Mouse (Mus musculus): Measurements from ENCODE around the gene Sectm1a. TPM values are rescaled to one million over a fixed set of nuclear protein-coding genes. Genes with fewer than 3 reads are reported as not detected.
A peak's percentile ranks its signal among the peaks of the same experiment; 100 is the strongest.
"Not testable (repeated sequence)": the region's sequence is repeated elsewhere in the genome, so short reads cannot be mapped to it uniquely, and the experiment has no call there.

Gene Sectm1a
- total RNA-seq (2021): not detected

DNA sequence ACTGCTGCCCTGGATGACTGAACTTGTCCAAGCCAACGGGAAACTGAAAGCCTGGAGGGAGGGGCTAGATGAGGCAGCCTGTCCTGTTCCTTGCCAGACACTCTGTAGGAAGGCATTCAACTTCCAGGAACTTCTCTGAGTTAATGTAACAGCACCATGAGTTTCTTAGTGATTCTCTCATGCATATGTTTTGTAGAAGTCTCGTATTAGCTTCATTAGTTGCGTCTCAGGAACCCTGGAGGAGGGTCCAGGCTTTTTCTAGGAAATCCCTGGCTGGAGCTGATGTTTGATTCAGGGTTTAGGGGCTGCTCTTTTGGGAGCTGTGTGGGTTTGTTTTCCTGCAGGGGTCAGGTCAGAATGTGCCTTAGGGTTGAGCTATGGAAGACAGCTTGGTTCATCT, at the start of gene Sectm1a:
Sectm1a (minus strand) TSS at position 101 of the 400 bp plus-strand sequence.
- intact Hi-C loops (cut with DNase I): no loop called here
- no peak for DNase-seq (ENCODE audit: extremely low spot score in 1 of 2, low spot score in 2 of 2)

DNA sequence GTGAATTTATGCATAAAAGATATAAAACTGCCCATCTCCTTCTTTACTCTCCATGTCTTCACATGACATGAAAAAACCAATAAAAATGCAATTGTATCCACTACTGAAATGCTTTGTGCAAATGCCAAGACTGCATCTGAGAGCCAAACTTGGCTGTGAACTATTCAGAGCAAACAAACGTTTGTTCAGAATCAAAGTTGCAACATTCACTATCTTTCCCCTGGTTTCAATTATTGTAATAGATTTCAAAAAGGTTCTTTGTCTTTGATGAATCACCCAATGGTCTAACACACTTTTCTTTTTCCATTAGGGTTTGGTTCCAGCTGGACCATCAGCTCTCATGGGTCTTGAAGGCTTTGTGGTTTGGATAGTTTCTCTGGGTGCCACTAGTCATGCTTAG, 48.6 kb upstream of the Sectm1a start:
- no peak for DNase-seq (ENCODE audit: extremely low spot score in 1 of 2, low spot score in 2 of 2)
- intact Hi-C loops (cut with DNase I): no loop called here

DNA sequence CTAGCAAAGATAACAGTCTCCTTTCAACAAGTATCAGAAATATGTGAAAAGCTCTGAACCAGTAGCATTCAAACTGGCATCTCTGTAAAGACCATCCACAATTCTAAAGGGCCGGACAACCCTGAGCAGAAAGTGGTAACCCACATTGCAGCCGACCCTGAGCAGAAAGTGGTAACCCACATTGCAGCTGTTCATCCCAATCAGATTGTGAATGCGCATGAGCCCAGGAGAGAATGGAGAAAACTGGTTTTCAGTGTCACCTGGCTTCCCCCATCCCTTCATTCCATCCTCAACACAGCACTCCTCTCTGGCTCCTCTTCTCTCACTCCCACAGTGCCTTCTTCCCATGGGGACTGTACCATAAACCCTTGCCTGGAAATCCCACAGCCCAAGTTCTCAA, 46.4 kb upstream of the Sectm1a start:
- DNase-seq (ENCODE audit: extremely low spot score in 1 of 2, low spot score in 2 of 2): no peak
- intact Hi-C loops (cut with DNase I): no loop called here

DNA sequence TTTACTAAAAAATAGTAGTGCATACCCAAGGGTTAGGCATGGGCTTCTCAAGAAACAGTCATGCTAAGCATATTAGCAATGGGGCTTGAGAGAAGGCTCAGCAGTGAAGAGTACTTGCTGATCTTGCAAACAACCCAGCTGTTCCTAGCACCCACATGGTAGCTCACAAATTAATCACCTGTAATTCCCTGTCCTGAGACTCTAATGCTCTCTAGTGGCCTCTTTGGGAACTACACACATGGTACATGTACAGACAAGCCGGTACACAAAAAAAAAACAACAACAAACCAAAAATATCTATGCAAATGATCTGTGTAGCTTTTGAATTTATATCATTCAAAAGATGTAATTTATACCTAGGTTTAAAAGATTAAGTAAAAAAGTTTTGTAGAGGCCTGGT, 45.4 kb upstream of the Sectm1a start:
- DNase-seq (ENCODE audit: extremely low spot score in 1 of 2, low spot score in 2 of 2): no peak
- intact Hi-C loops (cut with DNase I): no loop called here

DNA sequence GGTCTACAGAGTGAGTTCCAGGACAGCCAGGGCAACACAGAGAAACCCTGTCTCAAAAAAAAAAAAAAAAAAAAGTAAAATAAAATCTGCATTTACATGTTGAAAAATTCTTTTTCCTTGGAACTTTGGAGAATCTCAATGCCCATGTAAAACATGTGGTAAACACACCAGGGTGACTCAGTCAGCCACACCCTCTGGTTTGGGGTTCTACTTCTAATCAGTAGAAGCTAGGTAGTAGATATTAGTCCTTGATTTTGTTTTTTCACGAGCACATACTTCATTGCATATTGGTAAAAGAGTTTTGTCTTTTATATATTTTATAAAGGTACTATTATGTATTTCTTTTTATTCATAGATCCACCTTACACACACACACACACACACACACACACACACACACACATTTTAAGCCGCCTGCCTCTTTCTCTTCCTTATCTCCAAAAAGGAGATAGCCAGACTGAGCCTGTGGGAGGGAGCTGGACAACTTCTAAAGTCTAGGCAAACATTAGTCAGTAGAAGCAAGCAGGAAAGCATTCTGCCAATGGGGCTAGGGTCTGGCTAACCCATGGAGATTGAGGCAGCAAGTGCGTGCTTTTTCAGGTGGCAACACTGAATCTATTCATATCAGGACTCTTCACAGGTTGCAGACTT, 44.6 kb upstream of the Sectm1a start:
- intact Hi-C loops (cut with DNase I): no loop called here
- DNase-seq (ENCODE audit: extremely low spot score in 1 of 2, low spot score in 2 of 2): no peak

DNA sequence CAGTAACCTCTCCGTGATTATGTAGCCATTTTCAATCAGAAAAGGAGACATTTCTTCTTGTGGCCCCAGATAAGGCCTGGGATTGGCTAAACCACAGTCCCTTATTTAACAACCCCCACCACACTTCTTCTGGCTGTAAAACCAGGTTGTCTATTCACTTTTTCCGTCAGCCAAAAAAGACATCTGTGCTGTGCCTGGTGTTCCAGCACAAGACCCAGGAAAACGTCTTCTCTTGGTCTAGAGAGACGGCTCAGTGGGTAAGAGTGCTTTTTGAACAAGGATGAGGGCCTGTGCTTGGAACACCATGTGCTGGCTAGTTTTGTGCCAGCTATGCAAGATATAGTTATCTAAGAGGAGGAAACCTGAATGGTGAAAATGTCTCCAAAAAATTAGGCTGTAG, 42.4 kb upstream of the Sectm1a start:
- intact Hi-C loops (cut with DNase I): no loop called here
- peak in 1 of 2 experiments; percentile 7 for DNase-seq (ENCODE audit: extremely low spot score in 1 of 2, low spot score in 2 of 2)

DNA sequence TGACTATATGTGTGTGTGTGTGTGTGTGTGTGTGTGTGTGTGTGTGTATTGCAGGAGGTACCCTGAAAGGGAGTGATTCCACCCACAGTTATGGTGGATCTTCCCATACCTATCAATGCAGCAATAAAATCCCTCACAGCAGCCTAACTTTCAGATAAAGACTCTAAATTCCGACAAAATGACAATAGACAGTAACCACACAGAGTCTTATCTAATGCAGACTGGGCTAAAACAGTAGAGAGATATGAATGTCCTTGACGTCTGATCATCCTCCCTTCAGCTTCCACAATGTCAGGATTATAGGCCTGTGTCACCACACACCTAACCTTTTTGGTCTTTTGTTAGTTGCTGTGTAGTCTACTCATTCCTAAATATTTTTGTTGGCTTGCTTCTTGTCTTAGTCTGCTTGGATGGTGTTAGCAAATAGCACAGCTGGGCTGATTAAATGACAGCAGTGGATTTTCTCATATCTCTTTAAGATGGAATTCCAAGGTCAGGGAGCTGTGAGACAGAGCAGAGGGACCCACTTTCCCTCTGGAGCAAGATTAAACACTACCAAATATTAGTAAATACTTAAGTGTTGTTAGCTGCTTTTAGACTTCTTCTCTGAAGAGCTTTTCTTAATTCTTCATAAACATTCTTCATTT, 41.1 kb upstream of the Sectm1a start:
- intact Hi-C loops (cut with DNase I): no loop called here

DNA sequence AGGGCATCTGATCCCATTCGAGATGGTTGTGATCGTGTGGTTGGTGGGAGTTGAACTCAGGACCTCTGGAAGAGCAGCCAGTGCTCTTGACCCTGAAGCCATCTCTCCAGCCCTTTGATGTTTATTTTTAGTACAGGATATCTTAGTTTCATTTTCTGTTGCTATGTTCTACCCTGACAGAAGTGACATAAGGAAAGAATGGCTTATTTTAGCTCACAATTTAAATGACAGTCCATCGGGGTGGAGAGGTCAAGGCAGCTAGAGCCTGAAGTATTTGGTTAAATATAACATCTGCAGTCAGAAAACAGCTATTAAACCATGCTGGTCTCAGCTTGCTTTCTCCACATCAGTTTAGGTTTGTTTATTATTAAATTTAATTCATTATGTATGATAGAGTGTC, 40.1 kb upstream of the Sectm1a start:
- intact Hi-C loops (cut with DNase I): no loop called here

More for the DNA sequence above, 41.1 kb upstream of the Sectm1a start:
- no peak for DNase-seq (ENCODE audit: extremely low spot score in 1 of 2, low spot score in 2 of 2)

DNA sequence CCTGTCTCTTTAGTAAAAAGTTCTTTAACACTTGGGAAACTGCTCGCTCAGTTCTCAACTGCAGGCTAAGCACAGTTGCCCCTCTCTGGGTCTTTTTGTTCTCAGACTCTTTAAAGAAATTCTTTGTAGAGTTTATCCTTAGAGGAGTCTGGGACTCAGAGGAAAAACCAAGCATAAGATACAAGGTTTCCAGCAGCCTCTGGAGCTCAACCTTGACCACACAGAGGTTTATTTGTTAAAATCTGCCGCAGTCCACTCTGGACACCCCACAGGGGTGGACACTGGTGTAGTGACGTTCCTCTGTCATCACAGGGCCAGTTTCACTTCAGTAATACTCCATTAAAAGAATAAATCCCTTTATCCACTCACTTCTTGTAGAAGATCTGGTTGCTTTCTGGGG, 37.6 kb upstream of the Sectm1a start, which contains the start of gene Tex19.2:
Tex19.2 (minus strand) TSS at position 101 of the 400 bp plus-strand sequence.
- intact Hi-C loops (cut with DNase I): no loop called here
- DNase-seq (ENCODE audit: extremely low spot score in 1 of 2, low spot score in 2 of 2): no peak

More for the DNA sequence above, 40.1 kb upstream of the Sectm1a start:
- DNase-seq (ENCODE audit: extremely low spot score in 1 of 2, low spot score in 2 of 2): no peak

DNA sequence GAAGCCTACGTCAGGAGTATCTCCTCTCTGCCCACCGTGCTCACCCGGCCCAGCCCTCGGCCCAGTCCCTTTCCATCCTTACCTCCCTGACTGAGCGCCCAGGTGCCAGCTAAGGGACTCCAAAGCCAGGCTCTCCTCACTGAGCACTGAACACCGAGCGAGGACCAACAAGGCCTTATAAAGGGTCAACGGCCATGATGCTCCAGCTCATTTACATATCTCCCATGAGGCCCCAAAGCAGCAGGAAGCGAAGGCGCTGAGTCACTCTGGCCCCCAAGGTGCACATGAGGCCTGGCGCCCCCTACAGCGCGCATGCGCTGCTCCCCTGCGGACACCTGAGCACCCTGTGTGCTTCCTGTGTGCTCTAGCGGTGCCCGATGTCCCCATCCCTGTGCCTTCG, 37.1 kb upstream of the Sectm1a start:
- no peak for DNase-seq (ENCODE audit: extremely low spot score in 1 of 2, low spot score in 2 of 2)
- intact Hi-C loops (cut with DNase I): no loop called here

DNA sequence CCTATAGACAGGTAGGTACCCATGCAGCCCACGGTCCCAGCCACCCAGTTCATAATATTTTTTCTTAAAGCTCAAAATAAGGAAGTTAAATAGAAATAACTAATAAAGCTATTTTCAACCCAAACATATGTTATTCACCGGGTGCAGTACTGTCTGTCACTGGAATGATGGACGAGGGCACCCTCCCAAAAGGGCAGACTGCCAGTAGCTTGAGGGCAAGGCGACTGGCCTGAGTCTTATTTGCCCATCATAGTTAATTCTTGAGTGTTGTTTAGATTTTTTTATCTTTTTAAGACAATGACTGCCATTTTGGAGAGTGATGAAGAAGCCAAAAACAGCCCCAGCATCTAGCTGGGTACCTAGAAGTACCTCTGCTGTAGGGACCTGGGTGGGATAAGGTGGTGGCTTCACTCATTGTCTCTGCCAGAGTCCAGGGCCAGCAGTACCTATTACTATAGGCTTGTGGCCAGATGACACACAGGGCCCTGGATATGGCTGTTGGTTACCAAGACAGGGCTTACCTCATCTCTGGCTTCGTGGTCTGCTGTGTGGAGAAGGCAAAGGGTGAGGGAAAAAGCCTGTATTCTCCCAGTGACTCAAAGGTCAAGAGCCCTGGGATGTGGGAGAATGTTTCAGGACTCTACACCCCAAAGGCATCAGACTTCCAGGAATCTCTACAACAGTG, 31.2 kb upstream of the Sectm1a start:
- intact Hi-C loops (cut with DNase I): no loop called here
- DNase-seq (ENCODE audit: extremely low spot score in 1 of 2, low spot score in 2 of 2): no peak

DNA sequence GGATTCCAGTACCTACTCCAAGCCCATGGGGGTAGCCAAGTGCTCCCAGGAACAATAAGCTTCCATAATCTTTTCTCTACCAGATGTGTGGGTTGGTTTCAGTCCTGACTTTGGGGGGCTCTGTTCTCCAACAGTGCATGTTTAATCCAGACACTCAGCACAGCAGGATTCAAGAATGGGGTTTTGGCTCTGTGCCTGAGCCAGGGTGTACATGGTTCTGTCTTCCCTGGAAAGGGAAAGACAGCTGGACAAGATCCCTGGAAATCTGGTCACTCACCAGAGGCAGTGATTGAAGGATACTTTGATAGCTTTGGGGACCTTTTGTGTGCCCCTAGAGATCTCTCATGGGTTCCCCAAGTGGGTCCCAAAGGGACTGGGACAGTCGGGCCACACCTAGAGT, 30.6 kb upstream of the Sectm1a start:
- DNase-seq (ENCODE audit: extremely low spot score in 1 of 2, low spot score in 2 of 2): no peak
- intact Hi-C loops (cut with DNase I): no loop called here

DNA sequence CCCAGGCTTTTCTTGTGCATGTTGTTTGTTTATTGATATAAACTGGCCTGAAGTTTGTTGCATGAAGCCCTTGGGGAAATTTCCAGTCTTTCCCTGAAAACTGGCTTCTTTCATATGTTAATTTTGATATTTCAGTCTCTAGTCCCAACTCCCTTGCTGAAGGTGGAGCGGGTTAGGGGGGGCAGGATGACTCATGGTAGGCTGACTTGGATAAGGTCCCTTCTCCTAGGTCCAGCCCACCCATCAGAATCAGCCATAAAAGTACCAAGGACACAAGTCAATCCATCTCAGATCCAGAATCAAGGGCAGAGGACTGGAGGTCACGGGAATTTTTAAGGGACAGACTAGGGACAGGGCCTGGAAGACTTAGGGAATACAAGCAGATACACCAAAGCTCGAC, 30.0 kb upstream of the Sectm1a start:
- no peak for DNase-seq (ENCODE audit: extremely low spot score in 1 of 2, low spot score in 2 of 2)
- intact Hi-C loops (cut with DNase I): no loop called here

DNA sequence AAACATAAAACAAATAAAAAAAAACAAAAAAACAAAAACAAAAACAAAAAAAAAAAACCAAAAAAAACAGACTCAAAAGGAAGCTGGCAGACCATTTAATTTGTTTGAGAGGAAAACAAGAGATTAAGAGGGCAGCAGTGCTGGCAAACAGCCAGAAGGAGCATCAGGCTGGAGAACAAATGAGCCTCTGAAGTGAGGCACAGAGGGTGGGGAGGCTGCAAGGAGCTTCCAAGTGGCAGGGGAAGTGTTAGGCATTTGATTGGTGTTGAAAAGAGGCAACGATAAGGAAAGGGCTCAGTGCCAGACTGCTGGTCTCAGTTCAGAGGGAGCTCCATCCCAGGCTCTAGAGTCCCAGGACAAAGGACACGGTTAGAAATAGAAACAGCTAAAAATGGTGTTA, 29.0 kb upstream of the Sectm1a start:
- peak; percentile 36 to 60 for DNase-seq (ENCODE audit: extremely low spot score in 1 of 2, low spot score in 2 of 2)
- intact Hi-C loops (cut with DNase I): no loop called here

DNA sequence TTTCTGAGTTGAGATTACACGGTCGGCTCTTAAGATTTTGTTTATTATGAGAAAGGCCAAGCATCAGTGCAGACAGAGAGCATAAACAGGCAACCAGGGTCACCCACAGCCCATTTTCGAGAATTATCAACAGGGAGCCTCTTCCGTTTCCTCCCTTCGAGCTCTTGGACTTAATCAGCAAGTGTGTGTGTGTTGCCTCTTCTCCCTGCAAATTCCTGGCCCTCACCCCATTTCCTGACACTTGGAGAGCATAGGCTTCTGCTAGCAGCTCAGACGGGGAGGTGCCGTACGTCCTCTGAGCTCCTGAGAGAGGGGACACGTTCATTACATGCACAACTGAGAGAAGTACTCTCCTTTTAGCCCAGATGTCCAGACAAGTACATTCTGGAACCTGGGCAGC, 27.0 kb upstream of the Sectm1a start:
- peak in 1 of 2 experiments; percentile 45 for DNase-seq (ENCODE audit: extremely low spot score in 1 of 2, low spot score in 2 of 2)
- intact Hi-C loops (cut with DNase I): no loop called here

DNA sequence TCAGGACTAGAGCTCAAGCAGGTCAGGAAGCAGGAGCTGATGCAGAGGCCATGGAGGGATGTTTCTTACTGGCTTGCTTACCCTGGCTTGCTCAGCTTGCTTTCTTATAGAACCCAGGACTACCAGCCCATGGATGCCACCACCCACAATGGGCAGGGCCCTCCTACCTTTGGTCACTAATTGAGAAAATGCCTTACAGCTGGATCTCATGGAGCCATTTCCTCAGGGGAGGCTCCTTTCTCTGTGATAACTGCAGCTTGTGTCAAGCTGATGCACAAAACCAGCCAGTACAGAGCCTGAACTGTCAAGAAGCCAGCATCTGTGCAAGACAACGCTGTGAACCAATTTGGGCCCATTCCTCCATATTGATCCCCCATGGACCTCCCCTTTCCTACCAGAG, 26.2 kb upstream of the Sectm1a start:
- DNase-seq (ENCODE audit: extremely low spot score in 1 of 2, low spot score in 2 of 2); intact Hi-C loops (cut with DNase I): not testable (repeated sequence)

DNA sequence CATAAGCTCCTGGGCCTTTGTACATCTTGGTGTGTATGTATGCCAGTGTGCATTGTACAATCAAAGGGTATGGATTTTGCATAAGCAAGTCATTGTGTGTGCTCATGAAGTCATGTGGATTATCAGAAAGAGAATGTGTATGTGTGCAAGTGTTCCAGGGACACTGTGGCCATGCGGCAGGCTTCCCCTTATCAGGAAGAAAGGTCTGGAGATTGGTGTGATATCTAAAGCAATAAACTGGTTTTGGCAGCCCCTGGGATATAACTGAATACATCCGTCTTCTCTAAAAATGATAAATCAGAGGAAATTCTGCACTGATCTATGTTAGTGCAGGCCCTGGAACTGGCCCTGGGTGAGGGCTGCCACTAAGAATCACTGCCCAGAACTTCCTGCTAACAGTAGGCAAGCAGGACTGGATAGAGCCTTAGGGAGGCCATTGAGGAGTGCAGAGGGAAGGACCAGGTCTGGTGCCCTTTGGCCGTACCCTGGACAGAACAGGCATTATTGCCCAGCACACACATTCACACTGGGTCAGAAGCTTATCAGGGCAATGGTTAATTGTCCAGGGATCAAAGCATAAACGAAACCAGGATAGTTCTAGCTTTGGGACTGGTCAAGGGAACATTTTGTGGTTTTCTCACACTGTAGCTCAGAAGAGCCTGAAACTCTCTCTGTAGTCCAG, 20.2 kb upstream of the Sectm1a start:
- DNase-seq (ENCODE audit: extremely low spot score in 1 of 2, low spot score in 2 of 2): no peak
- intact Hi-C loops (cut with DNase I): no loop called here

DNA sequence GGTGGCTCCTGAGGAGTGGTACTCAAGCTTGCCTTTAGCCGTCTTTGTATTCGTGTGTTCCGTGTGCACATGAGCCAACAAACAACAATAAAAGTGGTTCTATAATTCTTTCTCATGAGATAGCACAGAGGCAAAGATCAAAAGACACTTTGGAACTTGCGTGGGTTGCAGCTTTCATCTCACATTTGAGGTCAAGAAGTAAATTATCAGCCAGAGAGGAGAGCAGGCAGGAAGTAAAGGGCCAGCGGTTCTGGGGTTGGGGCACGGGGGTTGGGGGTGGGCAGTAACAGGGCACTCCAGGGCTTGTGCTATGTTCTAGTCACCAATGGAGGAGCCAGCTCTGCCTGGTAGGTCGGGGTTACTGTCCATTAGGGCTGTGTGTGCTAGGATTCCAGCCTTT, 19.7 kb upstream of the Sectm1a start:
- no peak for DNase-seq (ENCODE audit: extremely low spot score in 1 of 2, low spot score in 2 of 2)
- intact Hi-C loops (cut with DNase I): no loop called here

DNA sequence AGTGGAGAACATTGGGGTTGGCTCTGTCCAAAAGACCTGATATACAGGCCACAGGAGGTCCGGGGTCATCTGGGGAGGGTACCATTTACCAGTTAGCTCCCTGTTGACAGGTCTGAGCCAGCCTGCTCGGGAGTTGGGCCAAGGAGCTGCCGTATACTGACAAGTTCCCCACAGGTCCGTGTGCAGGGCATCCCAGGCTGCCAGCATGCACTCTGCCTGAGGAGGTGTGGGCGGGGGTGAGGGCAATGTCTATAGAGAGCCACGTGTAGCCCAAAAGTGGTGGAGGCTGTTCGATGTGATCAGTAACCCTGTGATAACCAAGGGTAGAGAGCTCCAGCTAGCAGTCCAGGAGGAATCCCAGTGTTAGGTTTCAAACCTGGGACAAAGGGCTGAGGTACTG, 18.7 kb upstream of the Sectm1a start:
- intact Hi-C loops (cut with DNase I): no loop called here
- no peak for DNase-seq (ENCODE audit: extremely low spot score in 1 of 2, low spot score in 2 of 2)

Measured in left cerebral cortex, postnatal 10 days (tissue).